Mouse (Mus musculus): ENCODE data around the gene Sept11.

GRCm38 (mm10) chr5:93048481-93049240 lies 44.6 kb upstream of the Sept11 start:
- TF ChIP-seq CTCF (IDR thresholded peaks at IDR 0.05; ENCODE audit: borderline replicate concordance, insufficient read depth, low read length) (no peak), POLR2A (IDR thresholded peaks at IDR 0.05; ENCODE audit: low read depth, low read length) (no peak)

All from embryonic fibroblast, embryonic 13.5 days (primary cell).